Mouse (Mus musculus) liver, embryonic 14.5 days (tissue): ENCODE data around the gene Plcb3. TPM values are rescaled to one million over a fixed set of nuclear protein-coding genes. Genes with fewer than 3 reads are reported as not detected.

Experiments
- ATAC-seq: fragments of 200-750 bp; cut with Nextera tagmentation; 2 replicates; pipeline ENCODE4 v1.8.0; 2017; ENCODE audit warnings: moderate number of reproducible peaks, mild to moderate bottlenecking, moderate library complexity; ENCODE audit not compliant: insufficient read depth
- DNase-seq, 3 experiments: peaks; one replicate each; pipeline ENCODE4 v3.0.0-alpha.2; 2012 to 2013; ENCODE audit warnings: low read depth in 3 of 3, low spot score in 3 of 3
- H3K27ac ChIP-seq: fragments of 300-500 bp; sonication (generic); 2 replicates; pipeline ENCODE4 v1.5.1; 2014; ENCODE audit warnings: moderate library complexity, mild to moderate bottlenecking, control low read depth, inconsistent platforms
- H3K27me3 ChIP-seq: fragments of 300-500 bp; sonication (generic); 2 replicates; pipeline ENCODE4 v1.6.1; 2014; ENCODE audit warnings: mild to moderate bottlenecking, low read length, moderate library complexity; ENCODE audit not compliant: control insufficient read depth, insufficient read depth
- H3K36me3 ChIP-seq: fragments of 300-500 bp; sonication (generic); replicated peaks from 2 replicates; pipeline ENCODE4 v1.6.1; 2014; ENCODE audit warnings: low read depth; ENCODE audit not compliant: control insufficient read depth, insufficient read depth
- H3K4me1 ChIP-seq, 2 experiments: fragments of 200-500 bp in 1 of 2; fragments of 300-500 bp in 1 of 2; sonication (generic) in 1 of 2; replicated peaks; 2 replicates each; pipeline ENCODE4 v1.6.1; 2012 to 2014; ENCODE audit warnings: antibody characterized with exemption in 1 of 2, inconsistent platforms in 1 of 2, low read length in 1 of 2; ENCODE audit not compliant: control insufficient read depth in 2 of 2, insufficient read depth in 2 of 2
- H3K4me2 ChIP-seq: fragments of 300-500 bp; sonication (generic); 2 replicates; pipeline ENCODE4 v1.6.1; 2014; ENCODE audit warnings: low read depth, mild to moderate bottlenecking, control low read depth, moderate library complexity
- H3K4me3 ChIP-seq, 2 experiments: fragments of 200-500 bp in 1 of 2; fragments of 300-500 bp in 1 of 2; sonication (generic) in 1 of 2; 2 replicates each; pipeline ENCODE4 v1.5.1; 2012 to 2014; ENCODE audit warnings: low read depth in 2 of 2, low read length in 2 of 2, mild to moderate bottlenecking in 2 of 2, control low read depth in 1 of 2, inconsistent platforms in 1 of 2, moderate library complexity in 1 of 2; ENCODE audit not compliant: insufficient read depth in 1 of 2
- H3K9ac ChIP-seq: fragments of 300-500 bp; sonication (generic); replicated peaks from 2 replicates; pipeline ENCODE4 v1.6.1; 2014; ENCODE audit warnings: mild to moderate bottlenecking, control low read depth, moderate library complexity
- H3K9me3 ChIP-seq: fragments of 300-500 bp; sonication (generic); 2 replicates; pipeline ENCODE4 v1.6.1; 2016; ENCODE audit warnings: low read length, mixed read lengths; ENCODE audit not compliant: control insufficient read depth
- CTCF ChIP-seq: IDR thresholded peaks from 2 replicates; pipeline ENCODE4 v1.5.1; 2016; ENCODE audit warnings: antibody characterized with exemption, low read depth, control low read depth
- EP300 ChIP-seq: IDR thresholded peaks from 2 replicates; pipeline ENCODE4 v1.6.1; 2016; ENCODE audit warnings: antibody characterized with exemption, low read depth
- WGBS: fragments of 180-500 bp; shearing (Covaris S2); extraction: QIAGEN DNeasy Blood & Tissue Kit; methylation state at CpG from one replicate; pipeline ENCODE4 v1.1.7; 2014; ENCODE audit not compliant: insufficient replicate concordance; 5-methylcytosine and 5-hydroxymethylcytosine counted together
- polyA plus RNA-seq, 2 experiments: library from polyadenylated mRNA; depleted of rRNA in 1 of 2; stranded (reverse) in 1 of 2; unstranded in 1 of 2; fragments of >200 nt; fragmentation: Nextera tagmentation in 1 of 2; extraction: Ambion mirVana in 1 of 2; gene quantifications; 2 replicates each; pipeline versions ENCODE4 v1.2.1 to v1.2.3; 2012 to 2014

Gene Plcb3
- polyA plus RNA-seq, 2 experiments = 4.6 to 7.7 TPM

DNA sequence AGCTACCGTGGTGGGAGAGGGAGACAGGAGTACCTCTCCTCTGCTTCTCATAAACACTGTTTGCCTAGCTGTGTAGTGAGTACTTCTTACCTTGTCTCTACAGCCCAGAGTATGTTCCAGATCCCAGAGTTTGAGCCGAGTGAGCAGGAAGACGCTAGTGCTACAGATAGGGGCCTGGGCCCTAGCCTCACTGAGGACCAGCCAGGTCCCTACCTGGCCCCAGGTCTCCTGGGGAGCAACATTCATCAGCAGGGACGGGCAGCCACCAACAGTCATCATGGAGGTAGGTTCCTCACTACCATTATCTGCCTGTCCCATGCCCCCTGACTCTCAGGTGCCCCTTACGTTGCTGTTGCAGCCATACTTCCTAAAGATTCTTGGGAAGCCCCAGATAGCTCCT lies 33.5 kb downstream of the Plcb3 start:
- ATAC-seq = peak; percentile 9; the same call in 1 of the 2 replicates
- H3K27me3 ChIP-seq = no peaks in the 10 kb centered on the region
- H3K4me1 ChIP-seq = peaks cover 3 to 8% of the 10 kb centered on the region in 2 experiments
- peak overlapping the region; percentile 66 to 77 for H3K4me3 ChIP-seq
- no peak overlapping the region; the same call in 1 of the 2 replicates for H3K27ac ChIP-seq
- H3K4me2 ChIP-seq = peak overlapping the region; percentile 89
- TF ChIP-seq EP300 = no peak
- TF ChIP-seq CTCF = no peak
- peak overlapping the region; percentile 49 for H3K9ac ChIP-seq
- 23% methylated on average over 5 of the region's 5 CpGs for WGBS
- H3K9me3 ChIP-seq = no peaks in the 10 kb centered on the region
- no peaks in the 10 kb centered on the region for H3K36me3 ChIP-seq
- DNase-seq = no peak

DNA sequence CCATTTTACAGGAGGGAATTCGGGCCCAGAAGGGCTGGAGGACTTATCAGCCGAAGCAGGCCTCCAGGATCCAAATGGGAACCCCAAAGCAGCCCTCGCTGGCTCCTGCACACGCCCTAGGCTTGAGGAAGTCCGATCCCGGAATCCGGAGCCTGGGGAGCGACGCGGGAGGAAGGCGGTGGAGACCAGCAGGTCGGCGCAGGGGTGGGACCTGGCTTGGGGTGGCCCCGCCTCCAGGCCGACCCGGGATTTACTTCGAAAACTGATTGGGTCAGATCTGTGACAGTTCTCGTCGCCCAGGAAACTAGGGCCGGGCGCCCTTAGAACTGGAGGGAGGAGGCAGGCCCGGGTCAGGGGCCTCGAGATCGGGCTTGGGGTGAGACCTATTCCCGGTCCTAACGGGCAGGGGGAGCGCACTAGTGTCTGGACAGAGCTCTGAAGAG lies 34.0 kb downstream of the Plcb3 start, which contains the start of gene Gpr137:
Gene Gpr137, minus strand, starts transcription at position 232 of the 443 bp plus-strand sequence.
- H3K9me3 ChIP-seq = no peaks in the 10 kb centered on the region
- peak; percentile 88 for ATAC-seq
- peak within 1 kb of the TSS; percentile 77 to 92 for H3K4me3 ChIP-seq
- WGBS = under 1% methylated on average over 27 of the region's 27 CpGs
- TF ChIP-seq EP300 = no peak
- H3K36me3 ChIP-seq = no peaks in the 10 kb centered on the region
- peak within 1 kb of the TSS; percentile 63 for H3K27ac ChIP-seq
- H3K4me2 ChIP-seq = peak within 1 kb of the TSS; percentile 89
- H3K9ac ChIP-seq = peak within 1 kb of the TSS; percentile 80
- no peaks in the 10 kb centered on the region for H3K27me3 ChIP-seq
- H3K4me1 ChIP-seq = peaks cover 3 to 8% of the 10 kb centered on the region in 2 experiments
- peak; percentile 89 to 90 (median 89) for DNase-seq

DNA sequence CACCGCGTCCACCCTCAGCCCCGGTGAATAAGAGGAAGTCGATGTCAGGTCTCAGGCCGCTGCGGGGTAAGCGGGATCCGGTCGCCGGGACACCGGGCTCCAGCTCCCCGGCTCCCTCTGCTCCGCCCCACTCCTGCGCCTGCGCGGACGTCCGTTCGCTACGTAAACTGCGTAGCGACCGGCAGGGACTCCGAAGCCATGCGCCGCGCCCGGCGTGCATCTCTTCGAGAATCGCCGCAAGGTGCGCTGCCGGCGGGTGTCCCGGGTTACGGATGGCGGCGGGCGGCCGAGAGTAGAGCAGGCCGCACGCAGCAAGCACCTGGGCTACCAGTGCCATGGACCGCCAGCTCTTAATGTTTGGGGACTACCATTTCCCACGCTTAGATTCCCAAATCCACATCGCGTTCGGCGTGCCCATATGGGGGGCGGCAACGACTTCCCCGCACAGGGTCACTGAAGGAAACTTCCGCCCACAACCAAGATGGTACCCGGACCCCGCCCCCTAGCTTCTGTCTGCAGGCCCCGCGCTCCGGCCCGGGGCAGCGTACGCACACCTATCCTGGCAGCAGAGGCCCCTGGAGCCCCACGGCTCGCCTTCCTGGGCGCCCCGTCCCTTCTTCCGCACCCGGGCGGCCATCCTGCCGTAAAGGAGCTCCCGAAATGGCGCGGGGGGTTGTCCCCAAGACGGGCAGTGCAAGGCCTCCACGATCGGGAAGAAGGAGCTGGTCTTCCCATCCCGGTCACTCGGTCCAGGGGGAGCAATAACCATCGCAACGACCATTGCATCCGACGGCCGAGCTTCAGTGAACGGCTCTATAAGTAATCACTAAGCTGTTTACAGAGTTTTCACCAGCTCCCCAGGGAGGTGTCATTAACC lies 34.7 kb downstream of the Plcb3 start, which contains the start of gene Bad:
Gene Bad, plus strand, starts transcription at position 490 of the 877 bp plus-strand sequence.
- H3K4me1 ChIP-seq = peaks cover 3 to 8% of the 10 kb centered on the region in 2 experiments
- TF ChIP-seq CTCF (peak; percentile 37; the same call in 1 of the 2 replicates), EP300 (peak; percentile 83)
- WGBS = under 1% methylated on average over 80 of the region's 83 CpGs

DNA sequence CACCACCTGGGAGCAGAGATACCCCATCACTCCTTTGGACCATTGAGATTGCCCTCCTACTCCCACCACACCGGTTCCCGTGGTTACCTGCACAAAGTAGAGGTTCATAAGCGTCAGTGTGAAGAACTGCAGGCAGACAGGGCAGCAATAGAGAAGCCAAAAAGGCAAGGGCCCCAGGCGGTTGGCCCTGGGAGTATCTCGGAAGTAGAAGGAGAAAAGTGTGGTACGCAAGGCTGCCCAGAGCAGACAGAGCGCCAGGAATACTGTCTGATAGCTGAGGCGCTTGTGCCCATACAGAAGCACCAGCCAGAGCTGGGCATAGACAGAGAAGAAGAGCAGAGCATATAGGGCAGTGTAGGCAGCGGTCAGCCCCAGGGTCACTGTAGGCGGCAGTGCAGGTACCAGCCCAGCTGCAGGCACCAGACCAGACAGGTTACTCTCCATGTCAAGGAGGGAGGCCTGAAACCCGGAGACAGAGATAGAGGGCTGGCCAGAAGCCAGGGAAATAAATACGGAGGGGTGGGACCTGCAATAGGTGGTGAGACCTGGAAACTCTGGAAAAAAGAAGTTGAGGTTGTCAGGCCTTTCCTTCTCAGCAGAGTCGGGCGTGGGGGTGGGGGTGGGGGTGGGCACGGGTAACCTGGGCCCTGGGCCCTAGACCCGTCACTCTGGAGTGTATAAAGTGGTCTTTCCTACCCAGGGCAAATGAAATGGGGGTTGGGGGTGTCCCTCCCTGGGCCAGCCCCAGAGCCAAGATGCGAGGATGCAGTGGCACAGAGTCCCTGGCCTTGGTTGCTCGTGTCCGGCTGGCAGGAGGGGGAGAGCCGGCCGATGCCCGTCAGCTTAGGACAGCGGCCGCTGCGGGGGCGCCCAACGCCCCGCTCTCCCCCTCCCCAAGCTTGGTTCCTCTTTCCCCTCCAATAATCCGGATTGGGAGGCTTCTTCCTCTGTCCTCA lies 35.6 kb downstream of the Plcb3 start:
- Histone ChIP-seq H3K9me3 (no peaks in the 10 kb centered on the region), H3K4me2 (peak overlapping the region; percentile 89), H3K27me3 (peaks cover 3% of the 10 kb centered on the region), H3K4me3 (peak overlapping the region; percentile 67 to 77), H3K9ac (peak overlapping the region; percentile 80), H3K36me3 (no peaks in the 10 kb centered on the region), H3K27ac (no peak overlapping the region), H3K4me1 (peaks cover 3 to 8% of the 10 kb centered on the region in 2 experiments)
- DNase-seq (no peak), ATAC-seq (no peak)
- WGBS = 23% methylated on average over 28 of the region's 29 CpGs
- TF ChIP-seq EP300 (no peak), CTCF (no peak)

More for the DNA sequence above, 34.7 kb downstream of the Plcb3 start, which contains the start of gene Bad:
- Histone ChIP-seq H3K27me3 (no peaks in the 10 kb centered on the region; the same call in 1 of the 2 replicates), H3K9me3 (no peaks in the 10 kb centered on the region), H3K4me2 (peak within 1 kb of the TSS; percentile 89), H3K9ac (peak within 1 kb of the TSS; percentile 80), H3K4me3 (peak within 1 kb of the TSS; percentile 77 to 92), H3K27ac (peak within 1 kb of the TSS; percentile 63), H3K36me3 (no peaks in the 10 kb centered on the region)
- DNase-seq = peak; percentile 85 to 86 (median 85)
- ATAC-seq = peak; percentile 80
